Mouse (Mus musculus) left cerebral cortex, adult 8-10 months (tissue): Measurements from ENCODE around the gene Pik3ip1. TPM values are rescaled to one million over a fixed set of nuclear protein-coding genes. Genes with fewer than 3 reads are reported as not detected.
A peak's percentile ranks its signal among the peaks of the same experiment; 100 is the strongest.

Source experiments
- DNase-seq, 2 experiments: peaks; one replicate each; pipeline ENCODE4 v3.0.0; 2022; ENCODE audit warnings: low spot score in 2 of 2
- total RNA-seq, 4 experiments: library from RNA; stranded (reverse); gene quantifications; 2 replicates each; pipeline ENCODE4 v1.2.4; 2022

Pik3ip1 gene
- total RNA-seq, 4 experiments from 2014 or later = 40.3 to 44.5 (median 42.4) TPM

- DNase-seq = peak in 1 of 2 experiments; percentile 52
These were observed 27.8 kb upstream of the Pik3ip1 start for GRCm38 (mm10) chr11:3302385-3302784.

DNA sequence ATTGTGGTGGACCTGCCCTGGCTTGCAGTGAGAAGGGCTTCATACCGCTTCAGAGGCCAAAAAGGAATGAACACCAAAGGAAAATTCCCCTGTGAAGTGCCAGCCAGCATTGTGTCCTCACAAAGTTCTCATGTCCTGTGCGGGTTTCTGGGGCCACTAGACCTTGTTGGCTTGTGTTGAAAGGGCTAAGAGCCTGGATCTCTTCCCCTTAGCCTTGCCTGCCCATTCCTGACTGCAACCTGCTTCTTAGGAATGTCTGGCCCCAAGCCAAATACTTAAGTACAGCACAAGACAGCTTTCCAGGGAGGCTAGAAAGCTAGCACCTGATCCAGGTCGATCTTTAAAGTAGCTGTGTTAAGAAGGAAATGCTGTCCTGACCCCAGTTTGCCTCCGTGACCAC lies 27.4 kb upstream of the Pik3ip1 start:
- DNase-seq = no peak

DNA sequence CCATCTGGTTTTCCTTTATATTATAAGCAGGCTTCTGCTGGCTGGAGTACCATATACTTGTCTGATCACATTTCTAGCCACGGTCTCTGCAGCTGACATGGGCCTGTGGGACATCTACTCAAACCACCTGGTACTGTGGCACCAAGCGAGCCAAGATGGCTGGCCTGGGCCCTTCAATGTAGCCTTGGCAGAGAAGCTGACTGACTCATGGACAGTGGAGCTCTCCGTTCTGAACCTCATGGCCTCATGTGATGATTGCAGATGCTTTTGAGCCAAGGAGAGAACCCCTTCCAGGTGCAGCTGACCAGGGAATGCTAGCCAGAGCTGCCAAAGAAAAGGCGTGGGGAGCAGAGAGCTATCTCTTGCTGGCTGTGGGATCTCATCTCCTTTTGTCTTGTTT lies 24.4 kb upstream of the Pik3ip1 start:
- DNase-seq = no peak

GRCm38 (mm10) chr11:3307875-3308274 lies 22.3 kb upstream of the Pik3ip1 start:
- no peak for DNase-seq

GRCm38 (mm10) chr11:3309884-3310283 lies 20.3 kb upstream of the Pik3ip1 start:
- DNase-seq = no peak

GRCm38 (mm10) chr11:3310789-3311585 lies 19.2 kb upstream of the Pik3ip1 start:
- no peak for DNase-seq

GRCm38 (mm10) chr11:3311586-3312347 lies 18.4 kb upstream of the Pik3ip1 start:
- no peak for DNase-seq

DNA sequence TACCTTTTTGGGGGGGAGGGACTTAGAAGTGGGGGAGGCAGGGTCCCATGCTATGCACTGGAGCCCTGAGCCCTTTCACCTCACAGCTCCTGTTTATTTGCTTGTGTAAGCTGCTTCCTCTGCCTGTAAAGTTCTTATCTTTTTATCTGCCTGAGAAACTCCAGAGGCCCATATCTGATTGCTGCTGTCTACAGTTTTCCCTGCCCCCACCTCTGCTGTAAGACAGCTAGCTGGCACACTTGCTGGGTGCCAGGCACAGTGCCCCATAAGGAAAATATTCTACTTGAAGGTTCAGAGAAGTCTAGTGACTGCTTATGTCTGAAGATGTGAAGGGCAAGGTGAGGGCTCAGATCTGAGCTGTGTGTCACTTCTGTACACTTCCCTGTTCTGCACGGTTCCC lies 16.9 kb upstream of the Pik3ip1 start:
- DNase-seq = no peak

- no peak for DNase-seq
These were observed 16.1 kb upstream of the Pik3ip1 start for GRCm38 (mm10) chr11:3314148-3314547.

DNA sequence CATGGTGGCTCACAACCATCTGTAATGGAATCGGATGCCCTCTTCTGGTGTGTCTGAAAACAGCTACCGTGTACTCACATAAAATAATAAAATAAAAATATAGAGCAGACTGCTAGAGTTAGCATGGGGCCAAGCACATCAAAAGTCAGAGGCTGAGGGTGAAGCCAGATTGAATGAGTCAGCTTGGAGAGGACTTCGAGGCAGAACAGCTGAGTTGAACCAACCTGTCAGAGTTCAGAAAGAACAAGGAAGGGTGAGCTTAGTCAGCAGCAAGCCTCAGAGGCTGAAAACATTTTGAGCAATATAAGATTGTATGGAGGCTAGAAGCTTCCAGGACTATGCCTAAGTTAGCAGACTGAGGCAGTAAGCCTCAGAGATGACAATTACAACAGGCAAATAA lies 11.9 kb upstream of the Pik3ip1 start:
- DNase-seq = no peak

DNA sequence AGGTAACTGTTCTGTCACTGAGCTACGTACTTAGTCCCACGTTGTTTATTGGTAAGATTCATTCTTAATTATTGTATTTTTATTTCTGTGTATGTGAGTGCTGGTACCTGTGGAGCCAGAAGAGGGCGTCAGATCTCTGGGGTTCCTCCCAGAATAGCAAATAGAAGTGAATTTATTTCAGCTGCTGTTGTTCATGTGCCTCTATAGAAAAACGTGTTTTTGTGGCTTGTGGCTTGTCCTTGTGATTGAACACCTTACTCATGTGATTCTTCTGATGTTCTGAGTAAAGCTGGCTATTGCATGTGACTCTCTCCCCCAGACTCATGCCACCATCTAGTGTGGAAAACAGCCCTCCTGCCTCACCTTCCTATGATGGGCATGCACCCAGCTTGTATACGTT lies 1.9 kb upstream of the Pik3ip1 start:
- DNase-seq = no peak

DNA sequence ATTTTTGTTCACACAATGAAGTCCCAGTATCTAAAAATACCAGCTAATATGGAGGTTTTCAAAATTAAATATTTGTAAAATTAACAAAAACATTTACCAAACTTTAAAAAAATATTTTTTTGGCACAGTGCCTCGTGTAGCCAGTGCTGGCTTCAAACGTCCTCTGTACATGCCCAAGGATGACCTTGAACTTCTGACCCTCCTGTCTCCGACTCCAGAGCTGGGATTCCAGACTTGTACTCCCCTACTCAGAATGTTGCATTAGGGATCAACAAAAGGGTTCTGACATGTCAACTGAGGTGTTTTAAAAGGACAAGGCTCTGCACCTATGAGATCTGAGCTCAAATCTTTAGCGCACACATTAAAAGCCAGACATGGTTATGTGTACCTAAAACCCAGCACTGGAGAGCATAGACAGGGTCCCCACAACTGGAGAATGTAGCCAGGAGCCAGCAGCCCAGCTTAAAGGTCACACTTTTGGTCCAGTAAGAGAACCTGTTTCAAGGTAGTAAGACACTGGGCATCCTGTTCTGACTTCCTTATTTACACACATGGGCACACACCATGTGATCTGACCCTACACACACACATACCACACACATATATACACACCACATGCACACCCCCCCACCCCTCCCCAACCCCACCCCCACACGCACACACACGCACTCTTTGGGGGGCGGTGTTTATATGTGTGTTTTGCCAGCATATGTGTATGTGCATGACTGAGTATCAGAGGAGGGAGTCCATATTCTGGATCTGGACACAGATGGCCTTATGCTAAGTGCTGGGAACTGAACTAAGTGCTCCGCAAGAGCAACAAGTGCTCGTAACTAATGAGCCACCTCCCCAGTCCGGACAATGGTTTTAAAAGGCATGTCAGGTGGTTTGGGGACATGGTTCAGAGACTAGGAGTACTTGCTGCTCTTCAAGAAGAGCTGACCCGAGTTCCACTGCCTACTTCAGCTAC lies 1.1 kb upstream of the Pik3ip1 start:
- no peak for DNase-seq

DNA sequence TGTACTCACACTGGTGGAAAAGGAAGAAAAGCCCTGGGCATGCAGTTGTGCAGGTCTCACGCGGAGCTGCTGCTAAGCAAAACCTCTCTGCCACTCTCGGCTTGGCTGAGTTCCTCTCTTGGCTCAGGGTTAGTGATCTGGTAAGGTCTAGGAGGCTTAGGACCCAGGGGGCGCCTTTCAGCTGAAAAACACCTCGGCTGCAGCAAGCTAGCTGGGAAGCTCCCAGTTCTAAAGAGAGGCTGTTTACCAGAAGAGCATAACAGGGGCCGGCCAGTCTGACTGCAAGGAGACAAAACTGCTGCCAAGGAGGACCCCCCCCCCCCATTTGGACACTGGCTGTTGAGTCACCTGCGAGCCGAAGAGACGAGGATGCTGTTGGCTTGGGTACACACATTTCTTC lies 365 bp downstream of the Pik3ip1 start:
- DNase-seq = peak; percentile 67 to 85

- DNase-seq = no peak
These were observed 970 bp downstream of the Pik3ip1 start for GRCm38 (mm10) chr11:3330991-3331750.

GRCm38 (mm10) chr11:3331756-3332642 lies 1.8 kb downstream of the Pik3ip1 start:
- peak; percentile 78 to 95 for DNase-seq

DNA sequence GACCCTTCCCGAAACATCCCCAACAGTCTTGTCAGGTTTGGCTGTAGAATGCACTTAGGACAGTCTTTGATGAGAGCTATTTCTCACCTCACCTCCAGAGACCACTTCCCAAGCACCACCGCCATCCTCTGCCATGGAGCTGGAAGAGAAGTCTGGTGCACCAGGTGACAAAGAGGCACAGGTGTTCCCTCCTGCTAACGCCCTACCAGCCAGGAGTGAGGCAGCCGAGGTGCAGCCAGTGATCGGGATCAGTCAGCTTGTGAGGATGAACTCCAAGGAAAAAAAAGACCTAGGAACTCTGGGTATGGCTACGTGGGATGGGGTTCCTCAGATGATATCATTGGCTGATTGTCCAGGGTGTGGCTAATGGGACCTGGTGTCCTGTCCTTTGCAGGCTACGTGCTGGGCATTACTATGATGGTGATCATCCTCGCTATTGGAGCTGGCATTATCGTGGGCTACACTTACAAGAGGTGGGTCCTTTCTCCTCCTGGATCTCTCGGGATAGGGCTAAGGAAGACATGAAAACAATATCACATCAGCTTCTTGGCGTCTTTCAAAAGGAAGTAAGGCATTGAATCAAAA lies 3.0 kb downstream of the Pik3ip1 start:
- DNase-seq = no peak

- DNase-seq = no peak
These were observed 4.0 kb downstream of the Pik3ip1 start for GRCm38 (mm10) chr11:3334141-3334710.

GRCm38 (mm10) chr11:3334711-3335316 lies 4.6 kb downstream of the Pik3ip1 start:
- no peak for DNase-seq
